In the genomic region with DNA sequence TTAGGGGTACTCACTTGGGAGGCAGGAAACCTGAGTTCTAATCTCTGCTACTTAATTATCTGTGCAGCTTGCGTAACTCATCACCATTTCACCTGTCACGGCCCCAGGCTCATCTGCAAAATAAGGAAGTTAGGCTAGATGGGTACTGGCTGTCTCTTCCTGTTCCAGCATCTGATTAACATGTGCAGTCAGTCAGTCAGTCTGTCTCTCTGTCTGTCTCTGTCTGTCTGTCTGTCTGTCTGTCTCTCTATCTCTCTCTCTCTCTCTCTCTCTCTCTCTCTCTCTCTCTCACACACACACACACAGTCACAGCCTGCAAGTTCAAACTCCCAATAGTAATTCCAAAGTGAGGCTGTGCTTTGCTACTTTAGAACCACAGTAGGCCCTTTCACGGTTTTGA, we compare ENCODE assay signal across 8 mouse cellular contexts. TPM values are rescaled to one million over a fixed set of nuclear protein-coding genes. Genes with fewer than 3 reads are reported as not detected.
DNase-seq lines count a peak whose midpoint lies in the region; ATAC-seq and TF ChIP-seq lines count a peak whose summit lies in the region.
"Not testable (repeated sequence)": the region's sequence is repeated elsewhere in the genome, so short reads cannot be mapped to it uniquely, and the experiment has no call there.

No protein-coding gene starts in this region.

- peak overlapping the region; percentile 67 to 99 for H3K4me3 ChIP-seq in MEL (ENCODE audit: control insufficient read depth in 1 of 2, insufficient read depth in 1 of 2, low read depth in 2 of 2, low read length in 2 of 2)
- peak overlapping the region; percentile 79 for H3K4me3 ChIP-seq in embryonic facial prominence, embryonic 14.5 days (ENCODE audit: low read depth, low read length)
- H3K4me3 ChIP-seq in heart, embryonic 10.5 days, result peak overlapping the region; percentile 84
- H3K4me3 ChIP-seq in intestine, embryonic 14.5 days (ENCODE audit: low read depth, low read length), result peak overlapping the region; percentile 76
- peak overlapping the region; percentile 79 for H3K4me3 ChIP-seq in liver, embryonic 11.5 days (ENCODE audit: low read depth, low read length)

- H3K36me3 ChIP-seq in MEL (ENCODE audit: control insufficient read depth in 1 of 2, insufficient read depth in 2 of 2, low read length in 2 of 2), result peaks cover 0 to 16% of the 10 kb centered on the region in 2 experiments; a peak in 2 of 4 replicates
- H3K36me3 ChIP-seq in embryonic facial prominence, embryonic 14.5 days (ENCODE audit: control insufficient read depth, insufficient read depth, low read length), result peaks cover 30% of the 10 kb centered on the region; the same call in 1 of the 2 replicates
- peaks cover 21% of the 10 kb centered on the region; the same call in 1 of the 2 replicates for H3K36me3 ChIP-seq in heart, embryonic 10.5 days
- H3K36me3 ChIP-seq in intestine, embryonic 14.5 days (ENCODE audit: control insufficient read depth, insufficient read depth, low read length), result peaks cover 16% of the 10 kb centered on the region
- not testable (repeated sequence) for H3K36me3 ChIP-seq in liver, embryonic 11.5 days (ENCODE audit: control insufficient read depth, insufficient read depth, low read length)

- H3K27ac ChIP-seq in MEL (ENCODE audit: control insufficient read depth, low read depth, low read length), result peak overlapping the region; percentile 95
- peak overlapping the region; percentile 97; the same call in 1 of the 2 replicates for H3K27ac ChIP-seq in embryonic facial prominence, embryonic 14.5 days (replicated peaks; ENCODE audit: low read depth, low read length)
- H3K27ac ChIP-seq in heart, embryonic 10.5 days, result peak overlapping the region; percentile 98
- not testable (repeated sequence) for H3K27ac ChIP-seq in intestine, embryonic 14.5 days (ENCODE audit: low read depth)
- peak overlapping the region; percentile 94 for H3K27ac ChIP-seq in liver, embryonic 11.5 days (ENCODE audit: low read depth, low read length)

- not testable (repeated sequence) for H3K9me3 ChIP-seq in MEL (replicated peaks; ENCODE audit: insufficient read depth, low read length); embryonic facial prominence, embryonic 14.5 days (ENCODE audit: control insufficient read depth, low read length); heart, embryonic 10.5 days; intestine, embryonic 14.5 days (ENCODE audit: control insufficient read depth, low read length); liver, embryonic 11.5 days (ENCODE audit: control insufficient read depth, low read length)

- ATAC-seq in embryonic facial prominence, embryonic 14.5 days (ENCODE audit: low read depth); intestine, embryonic 14.5 days (replicated peaks; ENCODE audit: low FRiP score, low TSS enrichment, low read depth); liver, embryonic 11.5 days (replicated peaks; ENCODE audit: low FRiP score): not testable (repeated sequence)
- ATAC-seq in megakaryocyte-erythroid progenitor cell, adult 5-6 weeks (replicated peaks; ENCODE audit: low FRiP score, low TSS enrichment, poor library complexity, severe bottlenecking), result peak; percentile 42; the same call in 1 of the 2 replicates
- peak; percentile 75 for ATAC-seq in neutrophil, adult 5-6 weeks (ENCODE audit: extremely low read depth, insufficient number of reproducible peaks, low FRiP score, poor library complexity, severe bottlenecking)

- TF ChIP-seq RAD21 in MEL (IDR thresholded peaks at IDR 0.05; ENCODE audit: low read depth, low read length), result not testable (repeated sequence)

- H3K4me2 ChIP-seq in embryonic facial prominence, embryonic 14.5 days (ENCODE audit: low read depth, low read length), result peak overlapping the region; percentile 67
- H3K4me2 ChIP-seq in intestine, embryonic 14.5 days (ENCODE audit: low read length), result peak overlapping the region; percentile 72
- peak overlapping the region; percentile 79 for H3K4me2 ChIP-seq in liver, embryonic 11.5 days

- H3K27me3 ChIP-seq in MEL (ENCODE audit: control insufficient read depth in 1 of 2, insufficient read depth in 2 of 2, low read length in 2 of 2); embryonic facial prominence, embryonic 14.5 days (replicated peaks; ENCODE audit: control insufficient read depth, insufficient read depth, low read length); heart, embryonic 10.5 days (ENCODE audit: insufficient read depth, poor library complexity, severe bottlenecking); intestine, embryonic 14.5 days (replicated peaks; ENCODE audit: control insufficient read depth, insufficient read depth, low read length); liver, embryonic 11.5 days (replicated peaks; ENCODE audit: control insufficient read depth, insufficient read depth, low read length): not testable (repeated sequence)

- not testable (repeated sequence) for H3K4me1 ChIP-seq in MEL (ENCODE audit: control insufficient read depth in 1 of 2, insufficient read depth in 2 of 2, low read length in 2 of 2); embryonic facial prominence, embryonic 14.5 days (ENCODE audit: control insufficient read depth, insufficient read depth, low read length); heart, embryonic 10.5 days; intestine, embryonic 14.5 days (replicated peaks; ENCODE audit: control insufficient read depth, insufficient read depth, low read length); liver, embryonic 11.5 days (replicated peaks; ENCODE audit: control insufficient read depth, insufficient read depth, low read length)

- WGBS in embryonic facial prominence, embryonic 14.5 days, result 37% methylated on average over 3 of the region's 3 CpGs
- WGBS in heart, embryonic 10.5 days, result 24% methylated on average over 3 of the region's 3 CpGs
- 27% methylated on average over 3 of the region's 3 CpGs for WGBS in intestine, embryonic 14.5 days
- WGBS in liver, embryonic 11.5 days, result 27% methylated on average over 3 of the region's 3 CpGs

- TF ChIP-seq EP300 in MEL (IDR thresholded peaks at IDR 0.05; ENCODE audit: low read depth in 1 of 2, low read length in 2 of 2), result peak; percentile 59 to 63; a peak in 3 of 4 replicates

- TF ChIP-seq CTCF in MEL (IDR thresholded peaks at IDR 0.05 in 2 of 3, conservative IDR thresholded peaks at IDR 0.05 in 1 of 3; ENCODE audit: control insufficient read depth in 1 of 3, insufficient read depth in 1 of 3, low read depth in 2 of 3, low read length in 3 of 3, poor library complexity in 1 of 3, severe bottlenecking in 1 of 3), result not testable (repeated sequence)

- H3K9ac ChIP-seq in MEL (ENCODE audit: control insufficient read depth, low read depth, low read length, poor library complexity, severe bottlenecking), result peak overlapping the region; percentile 100
- H3K9ac ChIP-seq in embryonic facial prominence, embryonic 14.5 days (ENCODE audit: low read depth, low read length), result peak overlapping the region; percentile 94
- peak overlapping the region; percentile 86 for H3K9ac ChIP-seq in intestine, embryonic 14.5 days (ENCODE audit: low read length)
- peak overlapping the region; percentile 92 for H3K9ac ChIP-seq in liver, embryonic 11.5 days (ENCODE audit: low read depth, low read length)

- peak in 1 of 2 experiments; percentile 42; a peak in 3 of 4 replicates for TF ChIP-seq POLR2A in MEL (IDR thresholded peaks at IDR 0.05; ENCODE audit: control insufficient read depth in 1 of 2, insufficient read depth in 1 of 2, low read depth in 1 of 2, low read length in 2 of 2, poor library complexity in 1 of 2)

- H3K79me2 ChIP-seq in MEL (ENCODE audit: control insufficient read depth, insufficient read depth, low read length, poor library complexity), result peaks cover 16% of the 10 kb centered on the region

- DNase-seq in MEL (ENCODE audit: low read depth, low spot score), result peak; percentile 87
- not testable (repeated sequence) for DNase-seq in embryonic facial prominence, embryonic 14.5 days (ENCODE audit: low spot score); heart, embryonic 10.5 days (ENCODE audit: low spot score); intestine, embryonic 14.5 days (ENCODE audit: low spot score); liver, embryonic 11.5 days (ENCODE audit: low spot score)
- DNase-seq in thymus, postnatal 25 days, result peak; percentile 19

TF ChIP-seq in MEL, 35 proteins besides CTCF, POLR2A, EP300 and RAD21 (continues in another document):
- peak; percentile 62 for TF ChIP-seq NELFE (IDR thresholded peaks at IDR 0.05; ENCODE audit: low read depth, low read length)
- TF ChIP-seq GATA1 (IDR thresholded peaks at IDR 0.05; ENCODE audit: low read depth, low read length), result peak; percentile 86
- peak; percentile 61 for TF ChIP-seq MYC (IDR thresholded peaks at IDR 0.05; ENCODE audit: low read depth, low read length)
- TF ChIP-seq TCF12 (IDR thresholded peaks at IDR 0.05; ENCODE audit: low read depth, low read length), result 0 out of 2 replicates have a peak, but pooled peaks have one; percentile 36
- peak; percentile 44; the same call in 1 of the 2 replicates for TF ChIP-seq RCOR1 (IDR thresholded peaks at IDR 0.05; ENCODE audit: low read depth, low read length)
- TF ChIP-seq JUND (IDR thresholded peaks at IDR 0.05; ENCODE audit: low read depth, low read length), result peak; percentile 75; the same call in 1 of the 2 replicates
- peak; percentile 80 for TF ChIP-seq SIN3A (IDR thresholded peaks at IDR 0.05; ENCODE audit: low read length)
- peak; percentile 89 for TF ChIP-seq ETS1 (IDR thresholded peaks at IDR 0.05; ENCODE audit: low read depth, low read length)
- peak; percentile 67 for TF ChIP-seq ELF1 (IDR thresholded peaks at IDR 0.05; ENCODE audit: low read depth, low read length)
- peak; percentile 63 for TF ChIP-seq TBP (IDR thresholded peaks at IDR 0.05; ENCODE audit: low read depth, low read length)

RNA-seq across cellular contexts. Expression of gene Lsm6, which starts 1.0 kb away (rescaled TPM):
- 107 and 109 TPM in 2 replicates for total RNA-seq in MEL (2012; rRNA removed)
- polyA plus RNA-seq in MEL (2012; ENCODE audit: insufficient read depth in 1 of 2, insufficient read length in 2 of 2, low read depth in 1 of 2, low replicate concordance in 2 of 2, missing spikeins in 1 of 2), result 100 to 1,000 TPM in 1 of 2 experiments, not detected in 1; 172 TPM
- 284 and 311 TPM in 2 replicates for polyA plus RNA-seq in embryonic facial prominence, embryonic 14.5 days (2014; fragmentation: Nextera tagmentation; extraction: Ambion mirVana)
- polyA plus RNA-seq in heart, embryonic 10.5 days (2016; fragmentation: Nextera tagmentation; extraction: Ambion mirVana), result 200 and 218 TPM in 2 replicates
- 224 and 229 TPM in 2 replicates for polyA plus RNA-seq in intestine, embryonic 14.5 days (2014; fragmentation: Nextera tagmentation; extraction: Ambion mirVana)
- polyA plus RNA-seq in liver, embryonic 11.5 days (2014; fragmentation: Nextera tagmentation; extraction: Ambion mirVana), result 189 and 224 TPM in 2 replicates
- 144 and 154 TPM in 2 replicates for total RNA-seq in megakaryocyte-erythroid progenitor cell, adult 5-6 weeks (2014; fragmentation: Nextera tagmentation)
- total RNA-seq in megakaryocyte-erythroid progenitor cell, adult 5-6 weeks (2017), result 85.0 and 123 TPM in 2 replicates
- total RNA-seq in neutrophil, adult 5-6 weeks (2017), result 64.8 and 65.3 TPM in 2 replicates
